Mouse (Mus musculus) CH12.LX (cell line): ENCODE results near the gene 2010300C02Rik. TPM values are rescaled to one million over a fixed set of nuclear protein-coding genes. Genes with fewer than 3 reads are reported as not detected.

Experiments used
- DNase-seq: peaks from one replicate; pipeline ENCODE4 v3.0.0-alpha.2; 2013; ENCODE audit errors: extremely low read depth
- H3K27ac ChIP-seq: 2 replicates; pipeline ENCODE4 v1.5.1; 2012; ENCODE audit warnings: low read depth, mild to moderate bottlenecking, control low read depth, moderate library complexity; ENCODE audit not compliant: insufficient read depth
- H3K27me3 ChIP-seq: replicated peaks from 2 replicates; pipeline ENCODE3; 2012; ENCODE audit warnings: inconsistent platforms
- H3K36me3 ChIP-seq, 2 experiments: replicated peaks in 1 of 2; 2 replicates each; pipeline versions ENCODE3 to v1.6.1; 2012; ENCODE audit warnings: inconsistent platforms in 1 of 2, low read length in 1 of 2, mild to moderate bottlenecking in 1 of 2, mixed read lengths in 1 of 2, moderate library complexity in 1 of 2; ENCODE audit not compliant: control insufficient read depth in 1 of 2, insufficient read depth in 1 of 2
- H3K4me1 ChIP-seq, 2 experiments: 2 replicates each; pipeline ENCODE4 v1.6.1; 2012; ENCODE audit warnings: inconsistent platforms in 1 of 2, moderate library complexity in 1 of 2; ENCODE audit not compliant: insufficient read depth in 2 of 2, control insufficient read depth in 1 of 2
- H3K4me2 ChIP-seq: 2 replicates; pipeline ENCODE4 v1.6.1; 2012; ENCODE audit warnings: low read depth, mild to moderate bottlenecking, control low read depth; ENCODE audit not compliant: poor library complexity, insufficient read depth, severe bottlenecking
- H3K4me3 ChIP-seq, 3 experiments: fragments of 150-350 bp in 1 of 3; sonication (generic) in 1 of 3; replicated peaks in 1 of 3; 2 replicates each; pipeline versions ENCODE3 to v1.5.1; 2011 to 2012; ENCODE audit warnings: low read depth in 2 of 3, low read length in 2 of 3, mild to moderate bottlenecking in 2 of 3, moderate library complexity in 2 of 3, control low read depth in 1 of 3, improper control_type of control experiment in 1 of 3, inconsistent platforms in 1 of 3, mixed read lengths in 1 of 3; ENCODE audit not compliant: poor library complexity in 1 of 3
- H3K79me2 ChIP-seq: replicated peaks from 2 replicates; pipeline ENCODE4 v1.6.1; 2012; ENCODE audit warnings: mild to moderate bottlenecking, moderate library complexity; ENCODE audit not compliant: control insufficient read depth, poor library complexity, insufficient read depth, severe bottlenecking; ENCODE audit errors: extremely low read depth
- H3K9ac ChIP-seq: 2 replicates; pipeline ENCODE4 v1.6.1; 2012; ENCODE audit warnings: low read depth, mild to moderate bottlenecking, control low read depth, moderate library complexity; ENCODE audit not compliant: insufficient read depth
- H3K9me3 ChIP-seq: replicated peaks from 2 replicates; pipeline ENCODE3; 2012; ENCODE audit warnings: low read length, inconsistent platforms, mixed read lengths
- BHLHE40 ChIP-seq: IDR thresholded peaks from 2 replicates; pipeline ENCODE4 v1.6.1; 2011; ENCODE audit warnings: mild to moderate bottlenecking, low read depth, low read length, improper control_type of control experiment
- CHD2 ChIP-seq: IDR thresholded peaks from 2 replicates; pipeline ENCODE4 v1.6.1; 2011; ENCODE audit warnings: low read length, improper control_type of control experiment
- CTCF ChIP-seq, 2 experiments: IDR thresholded peaks in 1 of 2; conservative IDR thresholded peaks in 1 of 2; 2 replicates each; pipeline ENCODE4 v1.5.1; 2011 to 2012; ENCODE audit warnings: low read depth in 2 of 2, low read length in 2 of 2, improper control_type of control experiment in 1 of 2, inconsistent platforms in 1 of 2, mild to moderate bottlenecking in 1 of 2, moderate library complexity in 1 of 2
- E2F4 ChIP-seq: IDR thresholded peaks from 2 replicates; pipeline ENCODE4 v1.6.1; 2011; ENCODE audit warnings: low read depth, low read length, improper control_type of control experiment; ENCODE audit not compliant: insufficient replicate concordance
- EP300 ChIP-seq: IDR thresholded peaks from 2 replicates; pipeline ENCODE4 v1.6.1; 2011; ENCODE audit warnings: low read length, improper control_type of control experiment
- ETS1 ChIP-seq: conservative IDR thresholded peaks from 2 replicates; pipeline ENCODE4 v1.6.1; 2012; ENCODE audit warnings: low read depth, mild to moderate bottlenecking, inconsistent platforms, low read length, improper control_type of control experiment, moderate library complexity
- GABPA ChIP-seq: IDR thresholded peaks from 2 replicates; pipeline ENCODE4 v1.6.1; 2012; ENCODE audit warnings: low read depth, low read length, improper control_type of control experiment, inconsistent platforms; ENCODE audit not compliant: insufficient replicate concordance
- IRF4 ChIP-seq: IDR thresholded peaks from 2 replicates; pipeline ENCODE4 v1.6.1; 2014; ENCODE audit warnings: low read depth, mild to moderate bottlenecking, inconsistent platforms, low read length, improper control_type of control experiment
- JUN ChIP-seq: IDR thresholded peaks from 2 replicates; pipeline ENCODE4 v1.6.1; 2011; ENCODE audit warnings: low read depth, mild to moderate bottlenecking, low read length, improper control_type of control experiment, moderate library complexity; ENCODE audit not compliant: insufficient read depth
- JUND ChIP-seq: conservative IDR thresholded peaks from 2 replicates; pipeline ENCODE4 v1.6.1; 2011; ENCODE audit warnings: low read depth, low read length, improper control_type of control experiment
- KAT2A ChIP-seq: IDR thresholded peaks from 2 replicates; pipeline ENCODE4 v1.6.1; 2012; ENCODE audit warnings: low read length, improper control_type of control experiment, inconsistent platforms; ENCODE audit not compliant: insufficient replicate concordance
- MAFK ChIP-seq: IDR thresholded peaks from 2 replicates; pipeline ENCODE4 v1.6.1; 2011; ENCODE audit warnings: low read length, improper control_type of control experiment; ENCODE audit not compliant: insufficient replicate concordance
- MAX ChIP-seq: IDR thresholded peaks from 2 replicates; pipeline ENCODE4 v1.6.1; 2011; ENCODE audit warnings: low read length, improper control_type of control experiment
- MAZ ChIP-seq: IDR thresholded peaks from 2 replicates; pipeline ENCODE4 v1.6.1; 2012; ENCODE audit warnings: low read depth, mild to moderate bottlenecking, inconsistent platforms, low read length, improper control_type of control experiment, moderate library complexity
- MYC ChIP-seq: IDR thresholded peaks from 2 replicates; pipeline ENCODE4 v1.6.1; 2011; ENCODE audit warnings: low read depth, mild to moderate bottlenecking, improper control_type of control experiment, low read length
- NRF1 ChIP-seq: IDR thresholded peaks from 2 replicates; pipeline ENCODE4 v1.6.1; 2014; ENCODE audit warnings: low read depth, mild to moderate bottlenecking, inconsistent platforms, low read length, improper control_type of control experiment, moderate library complexity
- POLR2AphosphoS2 ChIP-seq: IDR thresholded peaks from 2 replicates; pipeline ENCODE4 v1.6.1; 2011; ENCODE audit warnings: low read depth, low read length, improper control_type of control experiment
- RAD21 ChIP-seq: IDR thresholded peaks from 2 replicates; pipeline ENCODE4 v1.6.1; 2011; ENCODE audit warnings: low read depth, mild to moderate bottlenecking, low read length, improper control_type of control experiment, moderate library complexity
- RCOR1 ChIP-seq: conservative IDR thresholded peaks from 2 replicates; pipeline ENCODE4 v1.6.1; 2012; ENCODE audit warnings: low read depth, mild to moderate bottlenecking, inconsistent platforms, low read length, improper control_type of control experiment
- SMC3 ChIP-seq: IDR thresholded peaks from 2 replicates; pipeline ENCODE4 v1.6.1; 2011; ENCODE audit warnings: low read depth, low read length, improper control_type of control experiment
- TCF12 ChIP-seq: IDR thresholded peaks from 2 replicates; pipeline ENCODE4 v1.6.1; 2014; ENCODE audit warnings: low read depth, mild to moderate bottlenecking, inconsistent platforms, low read length, improper control_type of control experiment
- USF2 ChIP-seq: conservative IDR thresholded peaks from 2 replicates; pipeline ENCODE4 v1.6.1; 2011; ENCODE audit warnings: low read depth, low read length, improper control_type of control experiment
- ZKSCAN1 ChIP-seq: IDR thresholded peaks from 2 replicates; pipeline ENCODE4 v1.6.1; 2012; ENCODE audit warnings: low read depth, inconsistent platforms, low read length, improper control_type of control experiment, borderline replicate concordance
- ZMIZ1 ChIP-seq: IDR thresholded peaks from 2 replicates; pipeline ENCODE4 v1.6.1; 2012; ENCODE audit warnings: low read depth, mild to moderate bottlenecking, inconsistent platforms, low read length, improper control_type of control experiment
- ZNF384 ChIP-seq: IDR thresholded peaks from 2 replicates; pipeline ENCODE4 v1.6.1; 2012; ENCODE audit warnings: low read depth, low read length, improper control_type of control experiment, inconsistent platforms
- dilution Hi-C: fragments of 300-500 bp; cut with MboI; formaldehyde crosslinking; loops from 2 replicates; pipeline ENCODE4 v1.14.3; 2020; ENCODE audit warnings: low sequenced_read_pairs; ENCODE audit not compliant: extremely low pct_unique_long_range_greater_than_20kb, extremely low pct_ligation_motif_present
- in situ Hi-C: fragments of 300-500 bp; cut with MboI; formaldehyde crosslinking; loops from 3 replicates; pipeline ENCODE4 v1.14.3; 2019; ENCODE audit warnings: low sequenced_read_pairs, low pct_ligation_motif_present, low pct_unique_long_range_greater_than_20kb, mixed read lengths
- polyA plus RNA-seq: library from polyadenylated mRNA; unstranded; fragments of >175 nt; gene quantifications from 2 replicates; pipeline ENCODE4 v1.2.1, GENCODE M21; 2012; ENCODE audit warnings: low read depth; ENCODE audit not compliant: insufficient read length
- total RNA-seq, 2 experiments: library from RNA; depleted of rRNA; stranded (reverse); fragments of 300-350 nt in 1 of 2; fragments of >200 nt in 1 of 2; gene quantifications; 2 replicates each; pipeline ENCODE4 v1.2.3; 2012 to 2014

Gene 2010300C02Rik
- total and polyA plus RNA-seq, 3 experiments, result 0.08 to 0.25 (median 0.09) TPM

DNA sequence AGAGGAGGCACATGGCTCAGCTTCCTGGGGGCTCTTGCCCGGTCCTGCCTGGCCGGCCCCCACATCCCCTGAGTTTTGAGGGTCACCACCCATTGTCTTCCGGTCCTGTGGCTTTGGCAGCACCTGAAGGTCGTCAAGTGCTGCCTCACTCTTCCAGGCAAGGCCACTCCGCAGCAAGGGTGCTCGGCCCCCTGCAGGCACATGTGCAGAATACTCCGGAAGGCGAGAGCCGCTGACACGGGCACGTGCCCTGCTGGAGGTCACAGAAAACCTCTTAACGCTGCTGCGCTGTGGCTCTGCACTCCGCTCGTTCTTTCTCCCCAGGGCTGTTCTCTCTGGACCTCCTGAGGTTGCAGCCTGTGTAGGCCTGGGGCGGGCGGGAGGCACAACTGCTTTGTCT, 95.7 kb downstream of the 2010300C02Rik start:
- no peaks in the 10 kb centered on the region for H3K27me3 ChIP-seq
- H3K36me3 ChIP-seq, result no peaks in the 10 kb centered on the region
- H3K79me2 ChIP-seq, result no peaks in the 10 kb centered on the region
- peaks cover 6% of the 10 kb centered on the region for H3K9me3 ChIP-seq
- no peak overlapping the region for H3K4me3 ChIP-seq
- DNase-seq, result no peak
- H3K4me1 ChIP-seq, result peaks cover 20 to 34% of the 10 kb centered on the region in 2 experiments
- dilution Hi-C loops (no loop called here), in situ Hi-C loops (no loop called here)
- no peak overlapping the region for H3K9ac ChIP-seq
- no peak overlapping the region for H3K4me2 ChIP-seq
- H3K27ac ChIP-seq, result no peak overlapping the region
- TF ChIP-seq SMC3 (peak; percentile 34; the same call in 1 of the 2 replicates), E2F4 (no peak), RAD21 (peak; percentile 20), CTCF (conservative IDR thresholded peaks at IDR 0.05 in 1 of 2, IDR thresholded peaks at IDR 0.05 in 1 of 2; ENCODE audit: low read depth in 2 of 2, low read length in 2 of 2) (peak in 1 of 2 experiments; percentile 47; a peak in 2 of 4 replicates), TCF12 (no peak), BHLHE40 (peak; percentile 43; the same call in 1 of the 2 replicates), ZKSCAN1 (no peak), KAT2A (no peak)

DNA sequence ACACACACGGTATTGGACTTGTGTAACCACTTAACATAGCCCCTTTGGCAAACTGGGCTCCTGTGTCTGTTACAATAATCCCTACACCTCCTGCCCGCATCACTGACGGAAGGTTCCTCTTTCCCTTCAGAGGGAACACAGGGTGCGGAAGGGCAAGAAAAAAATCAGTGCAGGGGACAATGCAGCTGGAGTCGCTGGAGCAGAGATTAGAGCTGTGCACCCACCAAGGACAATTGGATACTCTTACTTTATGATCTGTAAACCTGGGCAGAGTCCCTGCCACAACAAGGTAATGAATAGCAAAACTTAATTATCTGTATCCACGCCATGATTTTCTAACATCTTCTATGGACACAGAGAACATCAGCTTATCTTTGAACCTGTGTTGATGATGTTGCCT, 97.8 kb downstream of the 2010300C02Rik start:
- Histone ChIP-seq H3K9ac (no peak overlapping the region), H3K36me3 (no peaks in the 10 kb centered on the region), H3K4me1 (peaks cover 29 to 54% of the 10 kb centered on the region in 2 experiments), H3K27me3 (no peaks in the 10 kb centered on the region), H3K27ac (no peak overlapping the region), H3K4me2 (no peak overlapping the region), H3K4me3 (no peak overlapping the region), H3K9me3 (no peaks in the 10 kb centered on the region), H3K79me2 (no peaks in the 10 kb centered on the region)
- dilution Hi-C loops (no loop called here), in situ Hi-C loops (no loop called here)
- TF ChIP-seq ZNF384 (no peak), JUND (no peak), MAX (no peak)
- no peak for DNase-seq

DNA sequence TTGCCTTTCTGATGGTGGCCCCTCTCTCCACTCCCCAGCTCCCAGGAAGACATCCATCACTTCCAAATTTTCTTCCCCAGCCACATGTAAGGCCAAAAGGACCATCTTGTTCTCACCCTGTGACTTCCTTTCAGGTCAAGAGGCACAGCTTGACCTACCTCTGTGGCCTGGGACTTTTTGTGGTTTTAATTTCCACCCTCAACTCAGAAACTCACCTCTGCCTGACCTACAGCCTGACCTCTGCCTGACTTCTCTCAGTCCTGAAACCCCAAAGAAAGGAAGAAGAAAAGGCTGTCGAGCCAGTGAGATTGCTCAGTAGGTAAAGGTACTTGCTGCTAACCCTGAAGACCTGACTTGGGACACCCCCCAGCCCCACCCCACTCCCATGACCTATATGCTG, 100.3 kb downstream of the 2010300C02Rik start:
- Histone ChIP-seq H3K36me3 (no peaks in the 10 kb centered on the region), H3K4me1 (peaks cover 43 to 79% of the 10 kb centered on the region in 2 experiments), H3K4me3 (no peak overlapping the region), H3K9me3 (no peaks in the 10 kb centered on the region), H3K27me3 (no peaks in the 10 kb centered on the region), H3K9ac (no peak overlapping the region), H3K4me2 (0 out of 2 replicates have a peak overlapping the region, but pooled peaks have one; percentile 32), H3K79me2 (no peaks in the 10 kb centered on the region), H3K27ac (no peak overlapping the region)
- dilution Hi-C loops (no loop called here), in situ Hi-C loops (no loop called here)
- DNase-seq, result no peak
- TF ChIP-seq ZMIZ1, result no peak
- TF ChIP-seq ZNF384, result no peak
- peak; percentile 74 for TF ChIP-seq IRF4
- TF ChIP-seq TCF12, result peak; percentile 76
- TF ChIP-seq E2F4, result no peak
- no peak for TF ChIP-seq RCOR1
- no peak for TF ChIP-seq NRF1
- TF ChIP-seq GABPA, result no peak
- peak; percentile 84 for TF ChIP-seq EP300
- no peak for TF ChIP-seq POLR2AphosphoS2
- TF ChIP-seq MAZ, result 0 out of 2 replicates have a peak, but pooled peaks have one; percentile 22
- TF ChIP-seq ETS1, result peak; percentile 56
- TF ChIP-seq BHLHE40, result peak; percentile 70
- no peak for TF ChIP-seq RAD21
- TF ChIP-seq MYC, result peak; percentile 42; the same call in 1 of the 2 replicates
- no peak for TF ChIP-seq JUN
- 0 out of 2 replicates have a peak, but pooled peaks have one; percentile 47 for TF ChIP-seq MAFK
- TF ChIP-seq CHD2, result peak; percentile 59; the same call in 1 of the 2 replicates
- TF ChIP-seq USF2, result no peak
- no peak; the same call in 1 of the 2 replicates for TF ChIP-seq SMC3
